Mouse (Mus musculus) layer of hippocampus, postnatal 36 days (tissue): ENCODE data around the gene Slc22a15. TPM values are rescaled to one million over a fixed set of nuclear protein-coding genes. Genes with fewer than 3 reads are reported as not detected.
"Not testable (repeated sequence)": the region's sequence is repeated elsewhere in the genome, so short reads cannot be mapped to it uniquely, and the experiment has no call there.

ENCODE experiments used
- DNase-seq, 2 experiments: peaks; one replicate each; pipeline ENCODE4 v3.0.0; 2022
- total RNA-seq, 2 experiments: library from RNA; stranded (reverse); gene quantifications; 2 replicates each; pipeline ENCODE4 v1.2.3; 2021

Slc22a15 gene
- total RNA-seq, 2 experiments from 2014 or later = 8.1 to 10.0 TPM

DNA sequence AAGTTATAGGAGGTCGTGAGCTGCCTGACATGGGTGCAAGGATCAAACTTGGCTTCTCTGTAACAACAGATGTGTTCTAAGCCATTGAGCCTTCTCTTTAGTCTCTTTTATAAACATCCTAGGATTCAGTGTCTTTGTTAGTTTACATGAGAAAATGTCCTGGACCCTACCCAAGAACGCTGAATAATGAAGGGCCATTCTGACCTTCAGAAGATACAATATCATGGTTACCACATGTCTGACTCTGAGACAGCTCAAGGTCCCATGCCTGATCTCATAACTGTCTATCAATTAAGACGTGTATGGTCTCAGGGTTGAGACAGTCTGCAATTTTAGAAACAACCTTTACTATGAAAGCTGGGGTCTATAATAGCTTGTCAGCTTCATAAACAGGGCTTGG, 62.4 kb downstream of the Slc22a15 start:
- no peak for DNase-seq

- peak; percentile 26 to 34 for DNase-seq
Measured at GRCm38 (mm10) chr3:101860151-101860550, 64.1 kb downstream of the Slc22a15 start.

DNA sequence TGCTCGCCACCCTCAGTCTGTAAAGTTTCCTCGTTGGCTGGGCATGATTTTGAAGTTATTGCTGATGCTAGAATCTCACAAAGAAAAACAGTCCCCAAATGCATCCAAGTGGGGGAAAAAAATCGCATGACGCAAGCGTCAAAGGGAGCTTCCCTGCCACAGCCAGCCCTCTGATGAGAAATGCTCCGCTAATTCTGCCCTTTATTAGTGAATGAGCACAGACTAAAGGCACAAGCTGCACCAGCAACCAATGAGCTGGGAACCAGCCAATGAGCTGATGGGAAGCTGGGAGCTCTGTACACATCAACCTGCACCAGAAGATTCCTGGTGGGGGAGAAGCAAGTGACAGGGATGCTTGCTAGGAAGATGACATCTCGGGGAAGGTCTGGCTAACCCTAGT, 64.5 kb downstream of the Slc22a15 start:
- DNase-seq = no peak

DNA sequence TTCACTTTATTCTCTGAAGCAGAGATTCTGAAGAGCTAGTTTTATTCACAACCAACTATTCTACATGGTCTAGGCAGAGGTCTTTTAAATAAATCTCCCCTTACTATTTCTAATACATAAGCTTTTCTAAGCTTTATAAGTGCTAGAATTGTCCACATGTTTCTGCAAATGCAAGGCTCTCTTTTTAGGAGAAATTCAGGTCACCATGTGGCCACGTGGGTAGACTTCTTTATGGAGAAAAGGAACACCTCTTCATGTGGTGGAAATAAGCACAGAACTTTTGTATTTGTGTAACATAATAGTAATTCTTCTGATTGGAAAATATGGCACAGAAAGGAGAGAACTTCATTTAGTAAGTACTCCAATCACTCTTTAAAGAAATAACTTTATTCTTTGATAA, 70.2 kb downstream of the Slc22a15 start:
- no peak for DNase-seq

DNA sequence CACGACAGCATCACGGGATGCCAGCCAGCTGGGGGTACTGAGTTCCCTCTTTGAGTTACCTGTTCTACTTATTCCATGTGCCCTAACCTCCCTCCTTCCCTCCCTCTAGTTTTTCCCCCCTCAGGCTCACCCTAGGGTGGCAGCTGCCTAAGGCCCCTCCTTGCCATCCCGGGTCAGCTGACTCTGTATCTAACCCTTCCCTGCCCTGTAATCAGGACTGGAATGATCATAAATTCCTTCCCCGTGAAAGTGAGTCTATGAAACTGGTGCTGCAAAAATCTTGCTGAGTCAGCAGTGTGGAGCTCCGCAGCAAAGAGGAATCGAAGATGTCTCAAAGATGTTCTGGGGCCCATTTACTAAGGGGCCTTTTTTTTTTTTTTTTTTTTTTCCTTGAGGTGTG, 72.9 kb downstream of the Slc22a15 start:
- no peak for DNase-seq

DNA sequence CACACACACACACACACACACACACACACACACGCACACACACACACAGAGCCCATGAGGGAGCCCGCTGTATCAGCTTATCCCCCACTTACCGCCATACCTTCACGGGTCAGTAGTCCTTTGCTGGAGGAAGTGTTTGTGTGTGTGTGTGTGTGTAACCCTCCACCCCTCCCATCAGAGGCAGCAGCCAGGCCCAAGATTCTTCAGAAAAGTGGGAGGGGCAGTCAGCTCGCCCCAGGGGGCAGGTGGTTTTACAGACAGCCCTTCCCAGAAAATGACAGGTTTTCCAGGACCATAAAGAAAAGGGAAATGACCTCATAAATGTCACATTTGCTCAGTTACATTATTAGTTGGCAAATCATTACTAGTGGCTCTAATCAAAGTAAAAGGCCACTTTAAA, 75.4 kb downstream of the Slc22a15 start, which contains the start of gene Mab21l3:
Mab21l3 (minus strand) TSS at position 144 of the 400 bp plus-strand sequence.
- no peak for DNase-seq

DNA sequence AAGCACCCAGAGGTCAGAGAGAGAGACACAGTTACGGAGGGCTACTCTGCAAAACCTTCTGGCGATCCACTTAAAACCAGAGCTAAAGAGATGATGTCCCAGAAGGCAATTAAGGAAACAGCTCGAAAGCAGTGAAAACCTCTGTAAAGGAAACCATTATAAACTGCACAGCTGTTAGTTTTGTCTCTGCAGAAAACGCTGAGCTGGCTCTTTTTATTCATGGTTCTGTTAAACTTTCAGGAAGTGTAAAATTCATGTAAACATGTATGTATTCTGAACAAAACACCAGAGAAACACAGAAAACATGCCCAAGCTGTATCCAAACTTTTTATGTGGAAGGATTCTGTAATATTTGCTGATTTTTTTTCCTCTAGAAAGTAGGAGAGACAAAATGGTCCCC, 78.2 kb downstream of the Slc22a15 start:
- no peak for DNase-seq

GRCm38 (mm10) chr3:101842372-101843094, 81.7 kb downstream of the Slc22a15 start:
- no peak for DNase-seq

- DNase-seq = no peak
Measured at GRCm38 (mm10) chr3:101839327-101839726, 84.9 kb downstream of the Slc22a15 start.

DNA sequence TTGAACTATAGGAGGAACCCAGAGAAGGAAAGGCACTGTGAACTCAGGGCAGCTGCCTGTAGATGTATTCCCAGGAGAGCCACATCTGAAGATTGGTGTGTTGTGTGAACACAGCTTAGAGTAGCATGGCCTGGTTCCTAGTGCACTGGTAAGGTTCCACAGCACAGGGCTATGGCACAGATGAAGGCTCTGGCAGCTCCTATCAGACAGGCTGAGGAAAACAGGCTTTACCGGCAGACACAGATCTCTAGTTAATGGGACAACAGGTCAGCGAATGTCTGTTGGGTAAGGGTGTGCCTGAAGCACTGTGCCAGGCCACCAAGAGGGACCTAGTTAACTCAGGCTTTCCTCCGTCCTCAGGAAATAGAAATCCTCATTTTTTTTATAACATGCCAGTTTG, 87.3 kb downstream of the Slc22a15 start:
- DNase-seq = no peak

- DNase-seq = no peak
Measured at GRCm38 (mm10) chr3:101836532-101836931, 87.7 kb downstream of the Slc22a15 start.

- DNase-seq = peak; percentile 32 to 53
Measured at GRCm38 (mm10) chr3:101836045-101836444, 88.2 kb downstream of the Slc22a15 start.

GRCm38 (mm10) chr3:101831189-101831858, 92.9 kb downstream of the Slc22a15 start:
- no peak for DNase-seq

GRCm38 (mm10) chr3:101829881-101830616, 94.2 kb downstream of the Slc22a15 start:
- no peak for DNase-seq

DNA sequence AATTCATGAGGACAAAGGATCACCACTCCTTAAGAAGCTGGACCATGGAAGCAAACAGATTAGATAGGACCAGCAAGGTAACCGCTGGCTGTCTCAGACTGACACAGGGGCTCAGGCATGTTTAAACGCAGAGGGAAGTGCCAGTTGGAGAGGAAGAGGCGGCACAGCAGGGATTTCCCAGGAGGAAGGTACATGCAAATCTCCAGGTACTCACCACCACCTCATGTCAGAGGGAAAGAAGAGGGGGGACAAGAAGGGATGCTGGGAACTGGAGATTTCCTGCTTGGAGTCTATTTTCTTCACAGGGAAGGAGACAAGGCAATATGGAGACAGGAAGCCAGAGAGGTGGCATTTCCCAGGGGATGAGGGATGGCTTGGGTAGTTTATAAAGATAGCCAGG, 95.7 kb downstream of the Slc22a15 start:
- no peak for DNase-seq

GRCm38 (mm10) chr3:101827220-101827715, 97.0 kb downstream of the Slc22a15 start:
- no peak for DNase-seq

- DNase-seq = no peak
Measured at GRCm38 (mm10) chr3:101824338-101824737, 99.9 kb downstream of the Slc22a15 start.

DNA sequence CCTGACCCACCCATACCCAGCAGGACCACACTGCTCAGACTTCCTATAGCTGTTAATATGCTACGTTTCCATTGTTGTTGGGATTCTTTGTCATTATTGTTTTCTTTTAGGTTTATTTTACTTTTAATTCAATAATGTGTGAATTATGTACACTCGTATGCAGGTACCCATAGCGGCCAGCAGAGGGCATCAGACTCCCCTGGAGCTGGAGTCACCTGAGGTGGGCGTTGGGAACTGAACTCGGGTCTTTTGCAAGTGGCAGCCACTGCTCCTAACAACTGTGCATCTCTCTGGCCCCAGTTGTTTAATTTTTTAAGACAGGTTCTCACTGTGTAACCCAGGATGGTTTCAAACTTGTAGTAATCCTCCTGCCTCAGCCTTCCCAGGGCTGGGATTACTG, 102.2 kb downstream of the Slc22a15 start:
- DNase-seq = no peak

GRCm38 (mm10) chr3:101820708-101821107, 103.5 kb downstream of the Slc22a15 start:
- DNase-seq = not testable (repeated sequence)

DNA sequence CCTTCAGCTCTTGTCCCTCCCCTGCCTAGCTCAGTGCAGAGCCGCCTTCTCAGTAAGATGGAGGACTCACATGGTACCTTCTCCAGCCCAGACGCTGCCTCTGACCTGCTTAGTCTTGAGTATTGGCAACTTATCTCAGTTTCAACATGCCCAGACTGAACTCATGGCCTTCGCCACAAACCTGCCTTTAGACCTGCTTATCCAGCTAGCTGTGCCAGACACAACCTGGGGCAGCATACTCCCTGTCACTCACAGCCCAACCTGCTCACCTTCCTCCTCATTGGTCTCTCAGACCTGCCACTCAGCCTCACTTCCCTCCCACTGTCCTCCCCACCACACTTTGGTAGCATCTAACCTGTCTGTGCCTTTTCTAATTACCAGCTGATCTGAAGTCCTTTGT, 108.2 kb downstream of the Slc22a15 start:
- DNase-seq = no peak

DNA sequence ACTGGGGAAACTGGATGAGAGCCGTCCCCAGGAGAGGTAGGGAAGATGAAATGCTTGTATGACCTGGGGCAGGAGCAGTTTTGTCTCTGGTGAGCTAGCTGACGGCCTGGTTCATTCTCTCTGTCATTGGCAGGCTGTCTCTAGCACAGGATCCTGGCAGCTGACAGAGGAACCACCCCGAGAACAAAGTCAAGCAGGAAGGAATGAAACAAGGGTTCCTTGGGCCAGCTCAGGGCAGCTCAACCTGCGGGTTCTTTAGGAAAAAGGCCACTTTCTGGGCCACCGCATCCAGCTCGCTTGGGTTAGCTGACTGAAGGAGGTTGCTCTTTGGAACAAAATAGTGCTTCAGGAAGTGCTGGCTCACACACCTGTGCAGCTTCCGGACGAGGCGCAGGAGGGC, 109.5 kb downstream of the Slc22a15 start:
- DNase-seq = no peak

DNA sequence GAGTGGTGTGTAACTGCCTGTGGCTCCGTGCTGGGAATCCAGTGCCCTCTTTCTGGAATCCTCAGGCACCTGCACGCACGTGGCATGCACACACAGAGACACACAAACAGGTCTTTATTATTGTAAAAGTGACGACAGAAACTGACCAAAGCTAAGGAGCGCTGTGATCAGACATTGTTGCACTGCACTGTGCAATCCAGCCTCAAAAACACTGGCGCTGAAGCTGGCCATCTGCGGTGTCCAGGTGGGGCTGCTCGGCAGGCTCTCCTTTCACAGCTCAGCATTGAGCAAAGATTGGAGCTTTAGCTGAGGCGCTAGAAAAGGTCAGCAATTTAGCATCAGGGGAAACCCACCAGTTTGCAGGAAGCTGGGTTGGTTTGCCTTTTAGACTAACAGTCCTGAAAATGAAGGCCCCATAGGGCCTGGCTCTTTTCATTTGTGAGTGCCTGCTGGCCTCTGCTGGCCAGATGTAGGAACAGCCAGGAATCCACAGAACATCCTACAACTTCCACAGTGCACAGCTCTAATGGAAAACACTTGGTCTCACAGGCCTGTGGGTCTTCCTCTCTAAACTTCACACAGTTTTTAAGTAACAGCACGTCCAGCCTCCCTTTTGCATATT, 111.8 kb downstream of the Slc22a15 start:
- peak; percentile 67 to 79 for DNase-seq

GRCm38 (mm10) chr3:101811931-101812330, 112.3 kb downstream of the Slc22a15 start:
- DNase-seq = no peak
